Mouse (Mus musculus): ENCODE measurements at regions not wholly inside any gene's neighbourhood (a gene's known extent, or its start where the extent isn't known, plus 50 kb on each side); places are given as distances from the start of the nearest gene placed in this dataset.
A peak's percentile ranks its signal among the peaks of the same experiment; 100 is the strongest.

GRCm38 (mm10) chr10:68347806-68348205 lies 69.3 kb upstream of the Arid5b start:
- no peak overlapping the region for H3K27ac ChIP-seq (replicated peaks; ENCODE audit: low read depth, low read length)
- peaks cover 8% of the 10 kb centered on the region for H3K4me1 ChIP-seq (ENCODE audit: control insufficient read depth, insufficient read depth, low read length)
- DNase-seq (ENCODE audit: low spot score) = no peak
- ATAC-seq (ENCODE audit: insufficient number of reproducible peaks, low FRiP score, low TSS enrichment, low read depth) = no peak
- H3K27me3 ChIP-seq (ENCODE audit: control insufficient read depth, insufficient read depth, low read length) = no peaks in the 10 kb centered on the region
- no peaks in the 10 kb centered on the region for H3K36me3 ChIP-seq (ENCODE audit: control insufficient read depth, insufficient read depth, low read length)
- H3K9ac ChIP-seq (ENCODE audit: low read length) = no peak overlapping the region
- WGBS = 86% methylated on average over 7 of the region's 7 CpGs
- H3K9me3 ChIP-seq (ENCODE audit: control insufficient read depth, low read length) = no peaks in the 10 kb centered on the region
- no peak overlapping the region for H3K4me2 ChIP-seq (ENCODE audit: low read depth, severe bottlenecking)
- no peak overlapping the region for H3K4me3 ChIP-seq (ENCODE audit: low read depth, low read length)

GRCm38 (mm10) chr10:68344991-68345720 lies 66.6 kb upstream of the Arid5b start:
- H3K27ac ChIP-seq (replicated peaks; ENCODE audit: low read depth, low read length) = no peak overlapping the region

GRCm38 (mm10) chr10:68344211-68344610 lies 65.7 kb upstream of the Arid5b start:
- 93% methylated on average over 2 of the region's 2 CpGs for whole genome bisulfite sequencing
- no peak overlapping the region for H3K4me2 ChIP-seq (ENCODE audit: low read depth, severe bottlenecking)
- H3K27me3 ChIP-seq (ENCODE audit: control insufficient read depth, insufficient read depth, low read length) = no peaks in the 10 kb centered on the region
- H3K9ac ChIP-seq (ENCODE audit: low read length) = no peak overlapping the region
- no peak overlapping the region for H3K27ac ChIP-seq (replicated peaks; ENCODE audit: low read depth, low read length)
- H3K4me1 ChIP-seq (ENCODE audit: control insufficient read depth, insufficient read depth, low read length) = peaks cover 8% of the 10 kb centered on the region
- H3K36me3 ChIP-seq (ENCODE audit: control insufficient read depth, insufficient read depth, low read length) = no peaks in the 10 kb centered on the region
- H3K9me3 ChIP-seq (ENCODE audit: control insufficient read depth, low read length) = no peaks in the 10 kb centered on the region
- ATAC-seq (ENCODE audit: insufficient number of reproducible peaks, low FRiP score, low TSS enrichment, low read depth) = no peak
- DNase-seq (ENCODE audit: low spot score) = no peak
- H3K4me3 ChIP-seq (ENCODE audit: low read depth, low read length) = no peak overlapping the region

More at GRCm38 (mm10) chr10:68344991-68345720, 66.6 kb upstream of the Arid5b start:
- Histone ChIP-seq H3K9me3 (ENCODE audit: control insufficient read depth, low read length) (no peaks in the 10 kb centered on the region), H3K4me1 (ENCODE audit: control insufficient read depth, insufficient read depth, low read length) (peaks cover 8% of the 10 kb centered on the region), H3K4me2 (ENCODE audit: low read depth, severe bottlenecking) (no peak overlapping the region), H3K9ac (ENCODE audit: low read length) (no peak overlapping the region), H3K4me3 (ENCODE audit: low read depth, low read length) (no peak overlapping the region), H3K27me3 (ENCODE audit: control insufficient read depth, insufficient read depth, low read length) (no peaks in the 10 kb centered on the region), H3K36me3 (ENCODE audit: control insufficient read depth, insufficient read depth, low read length) (no peaks in the 10 kb centered on the region)
- peak; percentile 56 for DNase-seq (ENCODE audit: low spot score)
- peak; percentile 47; the same call in 1 of the 2 replicates for ATAC-seq (ENCODE audit: insufficient number of reproducible peaks, low FRiP score, low TSS enrichment, low read depth)
- 29% methylated on average over 18 of the region's 18 CpGs for WGBS

GRCm38 (mm10) chr10:68334054-68334453 lies 55.5 kb upstream of the Arid5b start:
- H3K4me1 ChIP-seq (ENCODE audit: control insufficient read depth, insufficient read depth, low read length) = no peaks in the 10 kb centered on the region
- 84% methylated on average over 5 of the region's 5 CpGs for WGBS
- H3K4me3 ChIP-seq (ENCODE audit: low read depth, low read length) = no peak overlapping the region
- ATAC-seq (ENCODE audit: insufficient number of reproducible peaks, low FRiP score, low TSS enrichment, low read depth) (no peak), DNase-seq (ENCODE audit: low spot score) (no peak)
- H3K27me3 ChIP-seq (ENCODE audit: control insufficient read depth, insufficient read depth, low read length) = no peaks in the 10 kb centered on the region
- H3K9ac ChIP-seq (ENCODE audit: low read length) = no peak overlapping the region
- no peak overlapping the region for H3K27ac ChIP-seq (replicated peaks; ENCODE audit: low read depth, low read length)
- H3K36me3 ChIP-seq (ENCODE audit: control insufficient read depth, insufficient read depth, low read length) = no peaks in the 10 kb centered on the region
- H3K4me2 ChIP-seq (ENCODE audit: low read depth, severe bottlenecking) = no peak overlapping the region
- no peaks in the 10 kb centered on the region for H3K9me3 ChIP-seq (ENCODE audit: control insufficient read depth, low read length)
